ENCODE assay signal across 8 mouse cellular contexts in the genomic region with DNA sequence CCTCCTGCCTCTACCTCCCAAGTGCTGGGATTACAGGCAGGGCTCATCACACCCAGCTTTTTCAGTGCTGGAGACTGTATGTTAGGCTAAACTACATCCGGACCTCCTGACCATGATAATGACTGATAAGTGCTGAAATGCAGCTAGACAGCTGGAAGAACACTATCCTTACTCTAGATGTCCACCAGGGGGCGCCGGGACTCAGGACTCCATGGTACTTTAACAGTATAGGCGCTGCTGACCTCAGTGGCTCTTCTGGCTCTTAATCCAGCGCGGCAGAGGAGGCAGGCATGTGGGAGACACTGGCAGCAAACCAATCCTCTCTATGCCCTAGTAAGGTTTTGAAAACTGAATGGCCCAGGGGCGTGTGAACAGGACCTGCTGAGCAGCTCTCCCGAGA. TPM values are rescaled to one million over a fixed set of nuclear protein-coding genes. Genes with fewer than 3 reads are reported as not detected.
DNase-seq lines count a peak whose midpoint lies in the region; ATAC-seq lines count a peak whose summit lies in the region.

No protein-coding gene starts in this region.

- no peak overlapping the region for H3K4me2 ChIP-seq in limb, embryonic 11.5 days (ENCODE audit: low read depth, severe bottlenecking)
- no peak overlapping the region for H3K4me2 ChIP-seq in midbrain, embryonic 13.5 days (replicated peaks)

- H3K27me3 ChIP-seq in limb, embryonic 11.5 days (ENCODE audit: control insufficient read depth, insufficient read depth, low read length), result no peaks in the 10 kb centered on the region
- no peaks in the 10 kb centered on the region for H3K27me3 ChIP-seq in midbrain, embryonic 13.5 days

- peak; percentile 94 for ATAC-seq in granulocyte monocyte progenitor cell, adult 5-6 weeks (replicated peaks; ENCODE audit: poor library complexity, severe bottlenecking)
- no peak for ATAC-seq in limb, embryonic 11.5 days (ENCODE audit: insufficient number of reproducible peaks, low FRiP score, low TSS enrichment, low read depth)
- peak; percentile 79 for ATAC-seq in midbrain, embryonic 13.5 days

- H3K4me3 ChIP-seq in limb, embryonic 11.5 days (ENCODE audit: low read depth, low read length), result no peak overlapping the region
- no peak overlapping the region for H3K4me3 ChIP-seq in midbrain, embryonic 13.5 days (replicated peaks)

- H3K27ac ChIP-seq in limb, embryonic 11.5 days (replicated peaks; ENCODE audit: low read depth, low read length), result no peak overlapping the region
- no peak overlapping the region for H3K27ac ChIP-seq in midbrain, embryonic 13.5 days

- peak; percentile 48 to 74 for DNase-seq in urinary bladder, adult 18-20 months (ENCODE audit: low spot score in 2 of 2)
- no peak for DNase-seq in urinary bladder, postnatal 10 days (ENCODE audit: low spot score)
- DNase-seq in embryo, embryonic 11.5 days (ENCODE audit: low read depth, low spot score), result peak; percentile 78
- peak; percentile 88 for DNase-seq in kidney, adult 18-20 months
- DNase-seq in limb, embryonic 11.5 days (ENCODE audit: low spot score), result peak; percentile 90
- peak; percentile 72 for DNase-seq in skeletal muscle tissue, adult 2 months (ENCODE audit: low read depth, low spot score)

- 10% methylated on average over 8 of the region's 8 CpGs for WGBS in limb, embryonic 11.5 days
- WGBS in midbrain, embryonic 13.5 days, result 10% methylated on average over 8 of the region's 8 CpGs

- no peaks in the 10 kb centered on the region for H3K4me1 ChIP-seq in limb, embryonic 11.5 days (ENCODE audit: control insufficient read depth, insufficient read depth, low read length)
- H3K4me1 ChIP-seq in midbrain, embryonic 13.5 days (replicated peaks), result peaks cover 12% of the 10 kb centered on the region

- H3K9ac ChIP-seq in limb, embryonic 11.5 days (ENCODE audit: low read length), result no peak overlapping the region
- H3K9ac ChIP-seq in midbrain, embryonic 13.5 days (replicated peaks), result no peak overlapping the region

- no peaks in the 10 kb centered on the region for H3K36me3 ChIP-seq in limb, embryonic 11.5 days (ENCODE audit: control insufficient read depth, insufficient read depth, low read length)
- H3K36me3 ChIP-seq in midbrain, embryonic 13.5 days, result no peaks in the 10 kb centered on the region

- H3K9me3 ChIP-seq in limb, embryonic 11.5 days (ENCODE audit: control insufficient read depth, low read length), result no peaks in the 10 kb centered on the region
- H3K9me3 ChIP-seq in midbrain, embryonic 13.5 days, result peaks cover 3% of the 10 kb centered on the region; the same call in 1 of the 2 replicates

RNA-seq across cellular contexts. Expression of a gene that starts 5.2 kb away (rescaled TPM):
- 11.0 and 12.9 TPM in 2 replicates for total RNA-seq in granulocyte monocyte progenitor cell, adult 5-6 weeks (2014; fragmentation: Nextera tagmentation)
- total RNA-seq in granulocyte monocyte progenitor cell, adult 5-6 weeks (2017), result 8.8 and 14.8 TPM in 2 replicates
- 8.9 and 9.2 TPM in 2 replicates for polyA plus RNA-seq in limb, embryonic 11.5 days (2014; fragmentation: Nextera tagmentation; extraction: Ambion mirVana)
- polyA plus RNA-seq in midbrain, embryonic 13.5 days (2015; fragmentation: Nextera tagmentation; extraction: Ambion mirVana), result 15.6 and 17.7 TPM in 2 replicates

RNA-seq across cellular contexts. Expression of a gene that starts 29.8 kb away (rescaled TPM):
- total RNA-seq in granulocyte monocyte progenitor cell, adult 5-6 weeks (2014; fragmentation: Nextera tagmentation), result 65.6 and 67.9 TPM in 2 replicates
- 105 and 142 TPM in 2 replicates for total RNA-seq in granulocyte monocyte progenitor cell, adult 5-6 weeks (2017)
- 52.5 and 53.7 TPM in 2 replicates for polyA plus RNA-seq in limb, embryonic 11.5 days (2014; fragmentation: Nextera tagmentation; extraction: Ambion mirVana)
- 35.8 and 45.9 TPM in 2 replicates for polyA plus RNA-seq in midbrain, embryonic 13.5 days (2015; fragmentation: Nextera tagmentation; extraction: Ambion mirVana)
